ENCODE assay signal across 7 mouse cellular contexts in genomic region chr19:7382903-7383865, GRCm38 (mm10). TPM values are rescaled to one million over a fixed set of nuclear protein-coding genes. Genes with fewer than 3 reads are reported as not detected.
DNase-seq lines count a peak whose midpoint lies in the region; ATAC-seq lines count a peak whose summit lies in the region.

Gene Spindoc, minus strand, starts transcription at chr19:7382994.

- DNase-seq in adrenal gland, adult 8-10 months: peak; percentile 96
- DNase-seq in embryo, embryonic 9.5 days (ENCODE audit: extremely low spot score): peak; percentile 99
- peak; percentile 98 for DNase-seq in gastrocnemius, postnatal 4 days (ENCODE audit: low spot score in 2 of 2)
- peak; percentile 97 to 98 for DNase-seq in left cerebral cortex, postnatal 36 days (ENCODE audit: low spot score in 2 of 2)
- DNase-seq in midbrain, embryonic 11.5 days (ENCODE audit: low spot score, missing footprints): peak; percentile 100
- peak; percentile 89 for DNase-seq in skeletal muscle tissue, adult 2 months (ENCODE audit: low read depth, low spot score)

- no peaks in the 10 kb centered on the region for H3K9me3 ChIP-seq in intestine, embryonic 16.5 days (ENCODE audit: control insufficient read depth, low read length)
- H3K9me3 ChIP-seq in midbrain, embryonic 11.5 days (ENCODE audit: control insufficient read depth, low read length): no peaks in the 10 kb centered on the region; the same call in 1 of the 2 replicates

- ATAC-seq in intestine, embryonic 16.5 days: peak; percentile 100
- ATAC-seq in midbrain, embryonic 11.5 days (ENCODE audit: low FRiP score): peak; percentile 98

- H3K4me2 ChIP-seq in intestine, embryonic 16.5 days (ENCODE audit: low read depth, low read length): peak within 1 kb of the TSS; percentile 81
- H3K4me2 ChIP-seq in midbrain, embryonic 11.5 days: peak within 1 kb of the TSS; percentile 68

- WGBS in intestine, embryonic 16.5 days: 2% methylated on average over 44 of the region's 52 CpGs
- WGBS in midbrain, embryonic 11.5 days: under 1% methylated on average over 50 of the region's 52 CpGs

- intact Hi-C loops in left cerebral cortex, postnatal 36 days (cut with DNase I): loop anchor here (5.0 kb wide), 1 partner anchor 34 kb away; the partner anchor contains the start of gene 2700081O15Rik

- peak within 1 kb of the TSS; percentile 81 for H3K27ac ChIP-seq in intestine, embryonic 16.5 days (ENCODE audit: low read length)
- H3K27ac ChIP-seq in midbrain, embryonic 11.5 days (ENCODE audit: low read depth, low read length): peak within 1 kb of the TSS; percentile 96

- H3K27me3 ChIP-seq in intestine, embryonic 16.5 days (replicated peaks; ENCODE audit: control insufficient read depth, insufficient read depth, low read length): no peaks in the 10 kb centered on the region
- no peaks in the 10 kb centered on the region for H3K27me3 ChIP-seq in midbrain, embryonic 11.5 days (ENCODE audit: control insufficient read depth, insufficient read depth, low read length)

- H3K4me1 ChIP-seq in intestine, embryonic 16.5 days (ENCODE audit: control insufficient read depth, insufficient read depth, low read length): peaks cover 8% of the 10 kb centered on the region
- H3K4me1 ChIP-seq in midbrain, embryonic 11.5 days (ENCODE audit: control insufficient read depth, insufficient read depth, low read length): peaks cover 16% of the 10 kb centered on the region

- peak within 1 kb of the TSS; percentile 90 for H3K9ac ChIP-seq in intestine, embryonic 16.5 days (ENCODE audit: low read depth, low read length)
- peak within 1 kb of the TSS; percentile 89 for H3K9ac ChIP-seq in midbrain, embryonic 11.5 days (ENCODE audit: low read length)

- no peaks in the 10 kb centered on the region for H3K36me3 ChIP-seq in intestine, embryonic 16.5 days (ENCODE audit: control insufficient read depth, insufficient read depth, low read length)
- H3K36me3 ChIP-seq in midbrain, embryonic 11.5 days (ENCODE audit: control insufficient read depth, insufficient read depth, low read length): no peaks in the 10 kb centered on the region; the same call in 1 of the 2 replicates

- H3K4me3 ChIP-seq in intestine, embryonic 16.5 days (ENCODE audit: low read length): peak within 1 kb of the TSS; percentile 86
- H3K4me3 ChIP-seq in midbrain, embryonic 11.5 days (ENCODE audit: low read depth, low read length): peak within 1 kb of the TSS; percentile 74

RNA-seq across cellular contexts. Expression of gene Spindoc, which starts in this region (rescaled TPM):
- 10 to 100 TPM; 20.3 to 27.0 (median 25.5) TPM for total RNA-seq in adrenal gland, adult 8-10 months (2022)
- total RNA-seq in gastrocnemius, postnatal 4 days (2021): 10 to 100 TPM; 18.2 to 20.1 TPM
- polyA plus RNA-seq in intestine, embryonic 16.5 days (2015; fragmentation: Nextera tagmentation; extraction: Ambion mirVana): 17.4 and 18.2 TPM in 2 replicates
- 10 to 100 TPM; 31.9 to 37.4 TPM for total RNA-seq in left cerebral cortex, postnatal 36 days (2021)
- polyA plus RNA-seq in midbrain, embryonic 11.5 days (2014; fragmentation: Nextera tagmentation; extraction: Ambion mirVana): 23.2 and 25.3 TPM in 2 replicates

Comparison
In these comparisons a context has a peak if more than half of its experiments do, and no peak if none do; other contexts are left out.
1. Peak in every context shown above with its lines: DNase-seq, ATAC-seq, H3K4me3 ChIP-seq and H3K27ac ChIP-seq.